Mouse (Mus musculus): ENCODE measurements around the gene Tead1. TPM values are rescaled to one million over a fixed set of nuclear protein-coding genes. Genes with fewer than 3 reads are reported as not detected.

Gene Tead1
- polyA plus RNA-seq, 1 experiment = 2.1 TPM

DNA sequence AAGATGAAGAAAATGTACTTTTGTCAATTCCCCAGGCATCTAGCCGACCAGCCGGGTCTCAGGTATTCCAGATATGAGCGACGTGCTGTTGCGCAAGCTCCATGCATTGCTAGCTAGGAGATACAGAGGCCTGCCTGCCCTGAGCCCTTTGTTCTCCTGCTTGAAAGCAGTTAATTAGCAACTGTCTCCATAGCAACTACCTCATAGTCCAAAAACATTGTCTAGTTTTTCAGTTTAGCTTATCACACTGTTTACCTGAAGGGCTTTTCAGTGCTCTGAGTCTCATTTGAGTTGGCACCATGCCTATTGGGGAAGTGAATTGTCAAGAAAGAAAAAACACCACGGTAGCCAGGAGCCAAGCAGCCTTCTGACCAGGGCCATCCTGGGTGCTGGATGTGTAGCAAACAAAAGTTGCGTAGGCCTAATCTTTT lies 109.2 kb downstream of the Tead1 start:
- Histone ChIP-seq H3K27me3 (ENCODE audit: control insufficient read depth, insufficient read depth, low read length) (no peaks in the 10 kb centered on the region), H3K36me3 (ENCODE audit: control insufficient read depth, insufficient read depth, low read length) (no peaks in the 10 kb centered on the region), H3K4me1 (ENCODE audit: control insufficient read depth, insufficient read depth, low read length) (no peaks in the 10 kb centered on the region), H3K4me3 (ENCODE audit: control insufficient read depth, low read depth, low read length) (no peak overlapping the region), H3K27ac (ENCODE audit: control insufficient read depth, insufficient read depth, low read depth, low read length) (no peak overlapping the region)
- no peak for TF ChIP-seq POLR2A (IDR thresholded peaks at IDR 0.05; ENCODE audit: control insufficient read depth, low read depth, low read length)
- no peak for TF ChIP-seq CTCF (IDR thresholded peaks at IDR 0.05; ENCODE audit: control insufficient read depth, insufficient read depth, insufficient replicate concordance, low read depth, low read length)

DNA sequence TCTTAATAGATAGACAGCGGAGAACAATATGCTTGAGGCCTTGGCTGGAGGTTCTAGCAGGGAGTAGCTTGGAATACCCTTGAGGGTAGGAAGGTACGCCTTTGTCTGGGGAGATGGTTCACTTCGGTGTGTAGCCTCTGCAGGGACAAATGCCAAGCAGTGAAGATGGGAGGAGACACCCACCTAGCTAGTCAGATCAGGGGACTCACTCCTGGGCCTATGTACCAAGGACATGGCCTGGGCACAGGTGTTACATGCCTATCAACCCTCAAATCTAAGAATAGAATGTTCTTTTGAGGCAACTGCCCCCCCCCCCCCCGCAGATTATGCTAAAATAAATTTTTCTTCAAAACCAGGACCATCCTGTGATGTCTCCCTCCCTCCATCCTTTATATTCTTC lies 110.6 kb downstream of the Tead1 start:
- H3K27me3 ChIP-seq (ENCODE audit: control insufficient read depth, insufficient read depth, low read length) = no peaks in the 10 kb centered on the region
- H3K36me3 ChIP-seq (ENCODE audit: control insufficient read depth, insufficient read depth, low read length) = no peaks in the 10 kb centered on the region
- no peak overlapping the region for H3K4me3 ChIP-seq (ENCODE audit: control insufficient read depth, low read depth, low read length)
- H3K4me1 ChIP-seq (ENCODE audit: control insufficient read depth, insufficient read depth, low read length) = no peaks in the 10 kb centered on the region
- H3K27ac ChIP-seq (ENCODE audit: control insufficient read depth, insufficient read depth, low read depth, low read length) = no peak overlapping the region
- no peak for TF ChIP-seq CTCF (IDR thresholded peaks at IDR 0.05; ENCODE audit: control insufficient read depth, insufficient read depth, insufficient replicate concordance, low read depth, low read length)
- no peak for TF ChIP-seq POLR2A (IDR thresholded peaks at IDR 0.05; ENCODE audit: control insufficient read depth, low read depth, low read length)

DNA sequence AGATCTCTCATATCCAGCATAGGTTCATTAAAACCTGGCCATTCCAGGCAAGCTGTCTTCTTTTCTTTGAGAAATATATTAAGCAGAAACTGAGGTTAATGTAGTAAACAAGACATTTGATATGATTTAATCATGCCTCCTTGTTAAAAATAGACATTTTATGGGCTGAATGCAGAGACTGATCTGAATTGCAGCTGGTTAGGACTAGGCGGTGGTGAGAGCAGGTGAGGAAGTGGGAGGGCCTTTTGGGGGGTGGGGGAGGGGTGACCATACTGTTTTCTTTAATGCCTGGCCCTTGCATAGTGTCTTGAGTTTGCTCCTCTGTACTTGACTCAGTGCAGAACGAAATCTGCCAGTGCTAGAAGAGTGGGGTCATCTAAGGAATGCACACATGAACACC lies 111.2 kb downstream of the Tead1 start:
- no peak for TF ChIP-seq CTCF (IDR thresholded peaks at IDR 0.05; ENCODE audit: control insufficient read depth, insufficient read depth, insufficient replicate concordance, low read depth, low read length)
- TF ChIP-seq POLR2A (IDR thresholded peaks at IDR 0.05; ENCODE audit: control insufficient read depth, low read depth, low read length) = no peak
- no peaks in the 10 kb centered on the region for H3K36me3 ChIP-seq (ENCODE audit: control insufficient read depth, insufficient read depth, low read length)
- H3K27ac ChIP-seq (ENCODE audit: control insufficient read depth, insufficient read depth, low read depth, low read length) = no peak overlapping the region
- H3K27me3 ChIP-seq (ENCODE audit: control insufficient read depth, insufficient read depth, low read length) = no peaks in the 10 kb centered on the region
- no peaks in the 10 kb centered on the region for H3K4me1 ChIP-seq (ENCODE audit: control insufficient read depth, insufficient read depth, low read length)
- H3K4me3 ChIP-seq (ENCODE audit: control insufficient read depth, low read depth, low read length) = no peak overlapping the region

DNA sequence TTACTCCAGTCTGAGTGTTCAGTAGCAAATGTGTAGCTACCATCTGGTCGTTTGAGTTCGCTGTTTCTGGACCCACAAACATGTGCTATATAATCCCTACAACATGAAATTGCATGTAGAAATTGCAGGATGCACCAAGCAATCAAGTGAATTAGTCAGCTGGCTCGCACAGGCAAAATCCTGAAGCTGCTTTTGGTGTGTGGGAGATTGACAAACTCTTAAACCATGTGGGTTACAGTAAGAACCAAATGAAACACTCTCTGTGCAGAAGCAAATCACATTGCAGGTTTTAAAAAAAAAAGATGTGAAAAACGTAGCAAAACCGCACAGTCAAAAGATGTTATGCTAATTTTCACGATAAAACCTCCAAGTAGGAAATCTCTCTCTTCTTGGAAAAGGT lies 113.6 kb downstream of the Tead1 start:
- H3K4me1 ChIP-seq (ENCODE audit: control insufficient read depth, insufficient read depth, low read length) = no peaks in the 10 kb centered on the region
- H3K27me3 ChIP-seq (ENCODE audit: control insufficient read depth, insufficient read depth, low read length) = no peaks in the 10 kb centered on the region
- no peaks in the 10 kb centered on the region for H3K36me3 ChIP-seq (ENCODE audit: control insufficient read depth, insufficient read depth, low read length)
- H3K27ac ChIP-seq (ENCODE audit: control insufficient read depth, insufficient read depth, low read depth, low read length) = no peak overlapping the region
- TF ChIP-seq CTCF (IDR thresholded peaks at IDR 0.05; ENCODE audit: control insufficient read depth, insufficient read depth, insufficient replicate concordance, low read depth, low read length) (no peak), POLR2A (IDR thresholded peaks at IDR 0.05; ENCODE audit: control insufficient read depth, low read depth, low read length) (no peak)
- H3K4me3 ChIP-seq (ENCODE audit: control insufficient read depth, low read depth, low read length) = no peak overlapping the region

DNA sequence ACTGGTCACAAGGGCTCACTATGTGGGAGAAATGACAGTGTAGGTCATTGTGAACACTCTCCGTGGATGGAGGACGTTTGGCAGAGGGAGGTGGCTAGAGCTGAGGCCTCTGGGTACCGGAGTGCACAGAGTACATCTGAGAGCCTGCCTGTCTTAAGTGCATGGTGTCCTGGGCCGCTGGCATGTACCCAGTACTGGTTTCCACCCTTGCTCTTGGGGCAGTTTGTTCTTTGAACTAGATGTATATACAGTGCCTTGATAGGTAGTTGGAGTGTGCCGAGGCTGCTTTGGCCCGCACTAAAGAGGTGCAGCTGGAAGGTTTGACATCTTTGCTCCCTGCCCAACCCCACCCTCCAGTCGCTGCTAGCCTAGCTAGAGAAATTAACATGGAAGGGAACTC lies 114.8 kb downstream of the Tead1 start:
- H3K27ac ChIP-seq (ENCODE audit: control insufficient read depth, insufficient read depth, low read depth, low read length) = no peak overlapping the region
- no peaks in the 10 kb centered on the region for H3K4me1 ChIP-seq (ENCODE audit: control insufficient read depth, insufficient read depth, low read length)
- no peaks in the 10 kb centered on the region for H3K27me3 ChIP-seq (ENCODE audit: control insufficient read depth, insufficient read depth, low read length)
- TF ChIP-seq CTCF (IDR thresholded peaks at IDR 0.05; ENCODE audit: control insufficient read depth, insufficient read depth, insufficient replicate concordance, low read depth, low read length) (no peak), POLR2A (IDR thresholded peaks at IDR 0.05; ENCODE audit: control insufficient read depth, low read depth, low read length) (no peak)
- H3K36me3 ChIP-seq (ENCODE audit: control insufficient read depth, insufficient read depth, low read length) = no peaks in the 10 kb centered on the region
- H3K4me3 ChIP-seq (ENCODE audit: control insufficient read depth, low read depth, low read length) = no peak overlapping the region

DNA sequence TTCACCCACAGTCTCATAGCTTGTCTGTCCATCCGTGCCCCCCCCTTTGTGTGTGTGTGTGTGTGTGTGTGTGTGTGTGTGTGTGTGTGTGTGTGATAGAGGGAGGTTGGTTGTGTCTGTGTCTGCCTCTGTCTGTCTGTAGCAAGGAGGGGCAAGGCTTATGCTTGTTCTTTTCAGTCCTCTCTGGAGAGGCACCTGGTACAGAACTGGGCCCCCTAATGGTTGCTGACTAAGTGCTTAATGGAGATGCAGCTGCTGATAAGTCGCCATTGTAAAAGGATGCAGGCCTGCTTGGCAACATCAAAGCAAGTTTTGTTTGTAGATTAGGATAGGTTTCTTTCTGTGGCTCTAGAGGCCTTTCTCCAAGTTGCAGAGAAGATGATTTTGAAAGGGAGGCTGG lies 115.4 kb downstream of the Tead1 start:
- no peaks in the 10 kb centered on the region for H3K4me1 ChIP-seq (ENCODE audit: control insufficient read depth, insufficient read depth, low read length)
- no peak overlapping the region for H3K27ac ChIP-seq (ENCODE audit: control insufficient read depth, insufficient read depth, low read depth, low read length)
- TF ChIP-seq POLR2A (IDR thresholded peaks at IDR 0.05; ENCODE audit: control insufficient read depth, low read depth, low read length) (no peak), CTCF (IDR thresholded peaks at IDR 0.05; ENCODE audit: control insufficient read depth, insufficient read depth, insufficient replicate concordance, low read depth, low read length) (no peak)
- no peaks in the 10 kb centered on the region for H3K27me3 ChIP-seq (ENCODE audit: control insufficient read depth, insufficient read depth, low read length)
- H3K4me3 ChIP-seq (ENCODE audit: control insufficient read depth, low read depth, low read length) = no peak overlapping the region
- no peaks in the 10 kb centered on the region for H3K36me3 ChIP-seq (ENCODE audit: control insufficient read depth, insufficient read depth, low read length)

DNA sequence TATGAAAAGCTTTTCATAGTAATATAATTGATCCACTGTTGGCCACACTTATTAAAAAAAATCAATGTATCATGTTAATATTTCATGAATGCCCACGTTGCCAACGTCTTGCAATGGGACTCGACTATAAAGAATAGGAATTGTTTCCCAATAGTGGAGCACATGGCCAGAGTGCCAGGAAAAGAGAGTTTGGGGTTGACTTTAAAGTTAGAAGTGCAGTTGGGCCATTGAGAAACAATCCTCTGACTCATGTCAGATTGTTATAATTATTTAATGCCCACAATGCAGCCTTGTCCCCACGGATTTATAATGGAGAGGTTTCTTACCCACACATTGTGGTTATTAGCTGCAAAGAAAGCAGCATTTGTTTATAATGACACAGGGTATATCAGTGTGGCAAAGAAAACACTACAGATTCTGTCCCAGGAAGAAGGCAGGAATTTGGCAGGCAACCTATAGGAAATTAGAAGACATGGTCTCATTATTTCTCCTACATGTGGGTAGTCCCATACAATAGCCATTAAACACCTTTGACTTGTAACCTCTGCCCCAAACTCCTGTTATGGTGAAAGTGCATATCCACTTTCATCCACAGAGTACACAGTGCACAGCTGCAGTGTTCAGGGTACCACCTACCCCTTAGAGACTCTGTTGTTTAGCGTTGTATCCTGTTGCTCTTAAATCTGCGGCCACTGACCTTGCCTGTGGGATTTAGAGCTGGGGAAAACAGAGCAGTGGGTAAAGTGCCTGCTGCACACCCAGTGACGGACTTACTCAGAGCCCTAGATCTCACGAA lies 118.6 kb downstream of the Tead1 start:
- Histone ChIP-seq H3K4me3 (ENCODE audit: control insufficient read depth, low read depth, low read length) (no peak overlapping the region), H3K27me3 (ENCODE audit: control insufficient read depth, insufficient read depth, low read length) (no peaks in the 10 kb centered on the region), H3K4me1 (ENCODE audit: control insufficient read depth, insufficient read depth, low read length) (no peaks in the 10 kb centered on the region), H3K36me3 (ENCODE audit: control insufficient read depth, insufficient read depth, low read length) (no peaks in the 10 kb centered on the region), H3K27ac (ENCODE audit: control insufficient read depth, insufficient read depth, low read depth, low read length) (no peak overlapping the region)
- TF ChIP-seq POLR2A (IDR thresholded peaks at IDR 0.05; ENCODE audit: control insufficient read depth, low read depth, low read length) (no peak), CTCF (IDR thresholded peaks at IDR 0.05; ENCODE audit: control insufficient read depth, insufficient read depth, insufficient replicate concordance, low read depth, low read length) (no peak)

Measured in testis, adult 2 months (tissue).